Mouse (Mus musculus): ENCODE data around the gene Bri3bp.

Gene Bri3bp

DNA sequence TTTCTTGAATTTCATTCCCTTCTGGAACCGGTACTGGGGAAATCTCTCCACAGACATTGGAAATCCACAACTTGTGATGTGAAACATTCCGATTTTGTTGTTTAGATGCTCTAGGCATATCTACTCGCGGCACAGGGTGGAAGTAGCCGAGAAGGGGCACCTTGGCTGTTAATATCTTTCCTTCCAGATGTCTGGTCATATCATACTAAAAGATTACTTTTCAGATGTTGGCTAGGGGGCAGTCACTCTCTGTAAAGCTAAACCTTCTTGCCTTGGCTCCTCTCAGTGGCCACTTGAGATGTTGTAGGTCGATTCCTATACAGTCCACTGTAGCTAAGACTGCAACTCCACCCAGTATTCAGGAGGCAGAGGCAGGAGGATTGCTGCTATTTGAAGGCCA lies 14.7 kb downstream of the Bri3bp start:
- DNase-seq = no peak

DNA sequence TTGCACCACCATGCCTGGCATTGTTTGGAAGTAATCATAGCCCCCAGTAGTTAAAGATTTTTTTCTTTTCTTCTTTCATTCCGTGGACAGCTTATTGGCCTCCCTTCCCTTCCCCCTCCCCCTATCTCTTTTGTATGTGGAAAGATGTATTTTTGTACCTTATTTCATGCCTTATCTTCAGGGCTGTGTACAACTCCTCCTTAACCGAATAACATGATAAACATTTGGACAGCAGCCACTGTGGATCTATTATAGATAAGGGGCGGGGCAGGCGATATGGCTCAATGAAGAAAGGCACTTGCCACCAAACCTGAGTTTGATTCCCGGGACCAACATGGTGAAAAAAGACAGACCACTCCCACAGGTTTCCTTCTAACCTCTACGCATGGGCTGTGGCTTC lies 16.2 kb downstream of the Bri3bp start:
- DNase-seq = no peak

DNA sequence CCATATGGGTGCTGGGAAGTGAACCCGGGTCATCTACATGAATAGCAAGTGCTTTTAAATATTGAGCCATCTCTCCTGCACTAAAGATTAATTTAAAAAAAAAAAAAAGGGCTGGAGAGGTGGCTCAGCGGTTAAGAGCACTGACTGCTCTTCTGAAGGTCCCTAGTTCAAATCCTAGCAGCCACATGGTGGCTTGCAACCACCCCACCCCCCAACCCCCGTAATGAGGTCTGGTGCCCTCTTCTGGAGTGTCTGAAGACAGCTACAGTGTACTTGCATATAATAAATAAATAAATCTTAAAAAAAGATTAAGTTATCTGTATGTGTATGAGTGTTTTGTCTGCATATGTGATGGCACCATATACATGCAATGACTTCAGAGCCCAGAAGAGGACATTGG lies 19.2 kb downstream of the Bri3bp start:
- no peak for DNase-seq

DNA sequence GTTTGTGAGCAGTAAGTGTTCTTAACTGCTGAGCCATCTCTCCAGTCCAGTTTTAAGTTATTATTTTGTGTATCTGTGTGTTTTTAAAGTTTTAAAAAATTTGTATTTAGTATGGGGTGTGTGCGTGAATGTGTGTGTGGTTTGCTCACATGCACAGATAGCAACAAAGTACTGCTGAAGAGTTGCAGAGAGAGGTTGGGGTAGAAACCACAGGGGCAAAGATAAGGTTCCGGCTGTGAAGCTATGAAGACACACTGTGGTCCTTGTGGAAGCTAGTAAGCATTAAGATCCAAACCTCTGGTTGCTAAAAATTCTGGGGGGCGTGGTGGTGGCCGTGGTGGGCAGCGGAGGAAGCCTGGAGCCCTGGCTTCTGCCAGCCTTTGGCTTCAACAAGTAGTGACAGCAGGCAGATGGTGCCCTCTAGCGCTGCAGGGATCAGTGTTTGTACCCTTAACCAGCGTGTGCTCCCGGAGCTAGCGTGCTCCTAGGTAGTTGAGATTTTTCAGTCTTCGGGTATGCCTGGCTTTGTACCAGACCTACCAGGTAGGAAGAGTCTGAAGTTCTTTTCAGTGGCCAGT lies 20.6 kb downstream of the Bri3bp start:
- peak; percentile 75 to 77 for DNase-seq

DNA sequence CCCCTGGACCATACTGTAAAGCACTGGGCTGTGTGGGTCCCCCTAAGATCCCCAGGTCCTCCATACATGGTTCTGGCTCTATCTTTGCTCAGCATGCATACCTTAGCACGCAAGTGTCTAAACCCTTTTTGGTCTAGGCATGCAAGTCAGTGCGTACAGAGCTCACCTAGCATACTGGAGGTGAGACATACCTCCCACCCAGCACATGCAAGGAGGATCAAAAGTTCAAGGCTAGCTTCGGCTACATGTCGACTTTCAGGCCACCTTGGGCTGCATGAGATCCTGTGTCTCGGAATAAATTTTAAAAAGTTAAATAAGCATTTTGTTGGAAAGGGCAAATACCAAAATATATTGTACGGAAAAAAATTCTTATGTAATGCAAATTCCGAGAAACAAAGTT lies 23.8 kb downstream of the Bri3bp start:
- DNase-seq = no peak

DNA sequence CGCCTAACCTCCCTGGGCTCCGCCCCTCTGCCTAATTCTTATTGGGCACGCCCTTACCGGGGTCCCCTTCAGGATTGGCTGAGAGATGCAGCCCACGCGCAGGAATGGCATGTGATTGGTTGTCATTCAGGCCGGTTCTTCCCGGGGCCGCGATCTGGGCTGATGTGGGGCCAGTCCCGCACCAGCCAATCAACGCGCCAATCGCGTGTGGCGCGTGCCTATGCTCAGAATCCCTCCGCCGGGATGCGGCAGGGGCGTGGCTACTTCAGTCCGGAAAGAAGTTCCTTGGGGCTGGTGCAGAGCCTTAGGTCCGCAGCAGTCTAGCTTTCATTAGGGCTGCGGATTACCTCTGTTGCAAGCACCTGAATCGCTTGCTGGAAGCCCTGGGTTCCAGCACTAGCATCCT lies 24.3 kb downstream of the Bri3bp start:
- peak; percentile 93 to 97 for DNase-seq

DNA sequence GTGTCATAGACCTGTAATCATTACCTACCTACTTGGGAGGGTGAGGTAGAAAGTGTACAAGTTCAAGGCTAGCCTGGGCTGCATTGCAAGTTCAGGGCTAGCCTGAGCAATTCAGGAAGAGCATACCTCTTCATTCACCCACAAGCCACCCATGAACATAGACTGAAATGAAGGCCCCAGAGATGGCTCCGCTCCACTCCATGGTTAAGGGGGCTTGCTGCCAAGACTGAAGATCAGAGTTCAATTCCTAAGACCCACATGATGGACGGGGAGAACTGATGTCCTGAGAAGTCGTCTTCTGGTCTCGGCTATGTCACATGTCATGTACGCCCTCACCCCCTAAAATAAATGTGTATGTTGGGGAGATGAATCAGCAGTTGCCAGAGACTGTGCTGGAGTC lies 25.1 kb downstream of the Bri3bp start:
- DNase-seq = no peak

DNA sequence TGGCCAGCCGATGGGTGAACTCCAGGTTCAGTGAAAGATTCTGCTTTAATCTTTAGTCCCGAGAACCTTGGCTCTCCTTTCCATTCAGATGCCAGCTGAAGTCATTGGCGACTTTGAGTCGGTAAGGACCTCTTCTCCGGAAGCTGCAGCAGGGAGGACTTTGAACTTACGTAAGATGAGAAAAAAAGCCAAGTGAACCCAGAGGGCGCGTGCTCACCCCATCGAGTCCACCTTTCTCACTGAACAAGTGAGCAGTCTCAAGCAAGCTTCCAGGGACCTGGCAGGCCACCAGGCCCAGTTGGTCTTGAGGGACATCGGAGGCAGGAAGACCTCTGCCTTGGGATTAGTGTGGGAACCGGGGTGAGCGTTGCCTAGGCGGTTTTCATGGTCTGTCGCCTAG lies 25.9 kb downstream of the Bri3bp start:
- DNase-seq = no peak

DNA sequence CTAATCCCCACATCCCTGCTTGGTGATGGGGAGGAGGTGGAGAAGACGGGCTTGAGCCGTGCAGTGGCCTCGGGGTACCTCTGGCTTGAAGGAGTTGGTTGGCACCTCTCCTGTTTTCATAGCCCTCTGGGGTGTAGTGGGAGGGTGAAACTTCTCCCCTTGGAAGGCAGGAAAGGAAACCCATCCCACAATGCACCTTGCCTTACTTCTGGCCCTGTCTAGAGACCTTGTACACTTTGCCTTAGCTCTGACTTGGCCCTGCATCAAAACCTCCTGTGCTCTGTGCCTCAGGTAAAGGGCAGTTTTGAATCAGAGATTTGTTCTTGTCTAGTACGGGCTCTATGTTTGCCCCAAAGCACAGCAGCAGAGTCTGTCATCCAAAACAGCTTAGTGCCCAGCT lies 29.3 kb downstream of the Bri3bp start:
- DNase-seq = no peak

DNA sequence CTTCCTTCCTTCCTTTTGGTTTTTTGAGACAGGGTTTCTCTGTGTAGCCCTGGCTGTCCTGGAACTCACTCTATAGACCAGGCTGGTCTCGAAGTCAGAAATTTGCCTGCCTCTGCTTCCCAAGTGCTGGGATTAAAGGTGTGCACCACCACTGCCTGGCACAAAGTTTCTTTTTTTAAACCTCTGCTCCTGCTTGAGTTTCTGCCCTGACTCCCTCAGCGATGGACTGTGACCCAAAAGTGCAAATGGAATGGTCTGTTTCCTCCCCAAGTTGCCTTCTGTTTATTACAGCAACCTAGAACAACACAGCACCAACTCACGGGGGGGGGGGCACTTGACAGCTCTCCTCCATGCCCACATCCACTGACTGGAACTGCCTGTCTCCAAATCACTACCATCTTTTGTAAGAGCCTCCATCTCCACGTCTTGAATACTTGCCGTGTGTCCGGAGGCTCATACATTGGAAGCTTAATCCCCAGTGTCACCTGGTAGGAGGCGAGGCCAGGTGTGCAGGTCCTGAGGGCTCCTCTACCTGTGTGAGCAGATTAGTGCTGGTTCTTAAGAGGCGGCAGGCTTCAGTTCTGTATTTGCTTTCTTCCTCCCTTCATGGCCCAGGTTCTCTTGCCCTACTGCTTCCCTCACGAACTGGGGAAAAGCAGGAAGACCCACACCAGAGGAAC lies 31.6 kb downstream of the Bri3bp start:
- no peak for DNase-seq

DNA sequence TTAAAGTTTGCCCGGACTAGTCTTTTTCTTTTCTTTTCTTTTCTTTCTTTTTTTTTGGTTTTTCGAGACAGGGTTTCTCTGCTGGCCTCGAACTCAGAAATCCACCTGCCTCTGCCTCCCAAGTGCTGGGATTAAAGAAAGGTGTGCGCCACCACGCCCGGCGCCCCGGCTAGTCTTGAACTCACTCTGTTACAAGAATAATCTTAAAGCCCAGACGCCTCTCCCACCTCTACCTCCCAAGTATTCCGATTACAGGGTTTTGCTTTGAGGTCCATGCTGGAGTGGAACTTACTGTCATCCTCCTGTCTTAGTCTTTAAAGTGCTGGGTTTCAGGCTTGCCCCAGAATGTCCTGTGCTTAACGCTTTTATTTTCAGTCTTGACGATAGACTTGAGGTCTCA lies 33.7 kb downstream of the Bri3bp start:
- no peak for DNase-seq

DNA sequence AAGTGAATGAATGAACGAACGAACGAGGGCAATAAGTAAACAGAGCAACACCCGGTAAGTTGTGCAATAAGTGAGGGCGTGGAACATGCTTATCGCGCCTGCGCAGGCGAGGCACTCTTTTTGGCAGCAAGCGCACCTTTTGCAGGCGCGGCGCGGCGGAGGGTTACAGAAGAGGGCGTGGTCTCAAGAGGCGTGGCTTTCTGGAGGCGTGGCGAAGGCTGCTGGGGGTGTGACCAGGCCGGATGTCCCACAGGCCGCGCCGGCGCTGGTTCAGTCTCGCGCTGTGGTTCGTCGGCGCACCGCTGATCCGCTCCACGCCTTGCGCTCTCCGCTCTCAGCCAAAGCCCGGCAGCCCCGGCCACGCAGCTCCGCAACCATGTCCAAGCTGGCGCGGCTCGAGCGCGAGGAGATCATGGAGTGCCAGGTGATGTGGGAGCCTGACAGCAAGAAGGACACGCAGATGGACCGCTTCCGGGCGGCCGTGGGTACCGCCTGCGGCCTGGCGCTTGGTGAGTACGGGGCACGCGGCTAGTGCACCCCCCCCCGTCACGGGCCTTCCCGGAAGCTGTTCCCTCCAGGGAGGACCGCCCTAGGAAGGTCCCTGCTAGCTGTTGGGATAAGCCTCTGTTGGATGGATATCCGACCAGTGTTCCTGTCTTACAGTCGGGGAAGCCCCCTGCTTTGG lies 34.4 kb downstream of the Bri3bp start, which contains the start of gene Aacs:
Gene Aacs (plus strand): TSS at position 214 of the 685 bp plus-strand sequence.
- peak; percentile 98 to 99 for DNase-seq

DNA sequence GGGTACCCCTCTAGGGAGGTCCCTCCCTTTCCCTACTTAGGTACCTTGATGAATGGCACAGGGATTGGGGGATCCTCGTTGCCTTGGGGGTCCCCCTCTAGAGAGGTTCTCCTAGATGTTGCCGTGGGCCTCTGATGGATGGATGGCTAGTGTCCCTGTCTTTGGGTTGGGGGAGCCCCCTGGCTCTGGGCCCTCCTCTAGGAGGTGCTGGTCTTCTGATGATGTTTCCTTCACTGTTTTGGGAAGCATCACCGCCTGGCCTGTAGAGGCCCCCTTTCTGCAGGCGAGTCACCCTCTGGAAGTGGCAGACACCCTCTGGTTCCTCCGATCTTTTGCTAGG lies 34.9 kb downstream of the Bri3bp start:
- DNase-seq = no peak

DNA sequence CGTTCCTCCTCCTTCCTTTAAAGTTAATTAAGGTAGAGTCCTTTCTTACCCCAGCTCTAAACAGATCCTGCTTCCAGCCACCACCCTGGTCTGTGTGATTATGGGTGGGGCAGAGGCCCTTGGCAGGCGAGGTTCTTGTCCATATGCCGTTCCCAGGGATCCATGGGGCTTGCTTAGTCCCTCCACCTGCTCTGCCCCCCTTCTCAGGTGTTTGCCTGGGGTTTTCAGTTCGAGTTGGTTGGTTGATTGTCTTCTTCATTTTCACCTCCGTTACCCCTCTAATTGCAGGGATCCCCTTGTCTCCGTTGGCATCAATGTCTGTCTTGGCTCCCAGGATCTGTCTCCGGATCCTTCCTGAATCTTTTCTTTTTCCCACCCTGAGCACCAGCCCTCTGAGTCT lies 35.4 kb downstream of the Bri3bp start:
- no peak for DNase-seq

DNA sequence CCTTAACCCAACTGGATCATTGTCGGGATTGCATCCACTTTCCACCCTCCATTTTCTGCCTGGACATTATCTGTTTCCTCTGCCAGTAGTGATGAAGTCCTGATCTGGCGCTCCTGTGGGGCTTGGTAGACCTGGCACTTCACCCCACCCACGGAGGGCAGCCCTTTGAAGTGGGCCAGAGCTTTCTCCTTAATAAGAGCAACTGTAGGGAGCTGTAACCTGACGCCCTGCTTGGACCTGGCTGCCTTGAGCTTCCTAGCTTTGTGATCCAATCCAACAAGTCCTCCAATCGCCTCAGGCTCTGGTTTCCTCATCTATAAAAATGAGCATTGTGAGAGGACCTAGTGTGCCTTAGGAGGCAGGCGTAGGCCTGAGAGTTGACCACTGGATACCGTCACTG lies 36.2 kb downstream of the Bri3bp start:
- no peak for DNase-seq

DNA sequence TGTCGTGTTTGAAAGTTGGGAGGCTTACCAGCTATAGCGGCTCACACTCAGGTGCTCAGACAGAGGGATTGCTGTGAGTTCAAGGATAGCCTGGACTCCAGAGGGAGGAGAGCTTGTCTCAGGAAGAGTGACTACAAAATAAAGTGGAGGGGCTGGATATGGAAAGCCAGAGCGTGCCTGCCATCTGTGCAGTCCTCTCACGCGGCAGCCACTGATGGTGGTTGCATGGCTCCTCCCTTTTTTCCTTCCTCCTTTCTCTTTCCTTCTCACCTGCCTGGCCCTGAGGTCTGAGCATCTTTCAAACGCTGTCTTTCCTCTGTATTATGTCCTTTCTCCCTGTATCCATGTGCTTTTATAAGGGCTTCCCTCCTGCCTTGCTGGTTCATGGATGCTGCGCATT lies 36.7 kb downstream of the Bri3bp start:
- no peak for DNase-seq

DNA sequence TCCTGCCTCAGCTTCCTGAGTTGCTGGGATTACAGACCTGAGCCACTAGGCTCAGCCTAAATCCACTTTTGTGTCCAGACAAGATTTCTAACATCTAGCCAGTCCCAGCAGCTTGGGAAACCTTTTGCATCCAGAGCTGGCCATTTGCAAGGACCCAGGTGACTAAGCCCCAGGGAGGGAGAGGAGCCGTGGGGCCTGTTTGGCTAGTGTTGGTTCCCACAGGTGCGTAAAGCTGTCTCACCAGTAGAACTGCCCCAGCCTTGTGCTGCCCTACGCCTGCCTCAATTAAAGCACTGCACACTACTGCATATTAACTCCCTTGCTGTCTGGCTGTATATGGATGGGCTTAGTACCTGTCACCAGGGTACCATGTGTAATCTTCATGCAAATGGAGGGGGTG lies 38.0 kb downstream of the Bri3bp start:
- no peak for DNase-seq

DNA sequence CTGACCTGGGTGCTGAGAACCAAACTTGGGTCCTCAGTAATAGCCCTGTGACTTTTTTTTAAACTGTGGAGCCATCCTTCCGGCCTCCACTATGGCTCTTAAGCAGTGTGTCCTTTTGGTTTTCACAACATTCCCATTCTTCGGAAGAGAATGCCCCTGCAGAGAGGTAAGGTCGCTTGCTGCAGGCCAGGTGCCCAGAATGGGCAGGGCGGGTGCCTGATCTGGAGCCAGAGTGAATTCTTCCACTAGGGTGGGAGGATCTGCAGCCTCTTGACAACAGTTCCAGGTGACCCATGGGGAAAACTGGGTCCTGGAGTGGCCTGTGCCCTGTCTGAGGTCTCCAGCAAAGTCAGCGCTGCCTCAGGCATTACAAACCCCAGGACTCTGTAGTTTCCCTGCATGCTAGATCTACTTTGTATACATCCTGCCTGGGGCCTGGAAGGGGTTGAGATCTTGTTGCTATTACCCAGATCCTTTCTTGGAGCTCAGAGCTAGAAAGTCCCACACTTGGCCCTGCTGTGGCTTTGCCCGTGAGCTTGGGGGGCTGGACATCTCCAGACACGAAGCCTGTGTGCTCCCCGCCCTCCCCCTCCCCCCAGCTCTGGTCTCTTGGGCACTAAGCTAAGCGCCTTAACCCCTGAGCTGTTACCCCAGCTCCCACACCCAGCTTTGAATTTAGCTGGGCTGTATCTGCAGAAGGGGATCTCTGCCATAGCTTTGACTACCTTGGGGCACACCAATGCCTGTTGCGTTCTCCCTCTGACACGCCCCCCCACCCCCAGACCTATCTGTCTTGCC lies 39.3 kb downstream of the Bri3bp start:
- no peak for DNase-seq

DNA sequence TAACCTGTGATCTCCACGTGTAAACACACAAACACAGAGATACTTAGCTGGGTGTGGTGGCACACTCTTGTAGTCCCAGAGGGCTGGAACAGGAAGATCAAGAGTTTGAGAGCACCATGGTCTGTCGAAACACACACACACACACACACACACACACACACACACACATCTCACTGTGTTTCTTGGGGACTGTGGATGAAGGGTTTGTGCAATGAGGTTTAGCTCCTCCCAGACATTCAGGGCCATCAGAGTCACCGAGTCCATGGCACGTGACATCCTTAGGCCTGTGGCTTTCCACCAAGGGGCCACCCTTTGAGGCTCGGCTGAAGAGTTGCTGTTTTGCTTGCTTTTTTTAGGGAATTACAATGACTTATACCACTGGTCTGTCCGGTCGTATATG lies 41.1 kb downstream of the Bri3bp start:
- no peak for DNase-seq

DNA sequence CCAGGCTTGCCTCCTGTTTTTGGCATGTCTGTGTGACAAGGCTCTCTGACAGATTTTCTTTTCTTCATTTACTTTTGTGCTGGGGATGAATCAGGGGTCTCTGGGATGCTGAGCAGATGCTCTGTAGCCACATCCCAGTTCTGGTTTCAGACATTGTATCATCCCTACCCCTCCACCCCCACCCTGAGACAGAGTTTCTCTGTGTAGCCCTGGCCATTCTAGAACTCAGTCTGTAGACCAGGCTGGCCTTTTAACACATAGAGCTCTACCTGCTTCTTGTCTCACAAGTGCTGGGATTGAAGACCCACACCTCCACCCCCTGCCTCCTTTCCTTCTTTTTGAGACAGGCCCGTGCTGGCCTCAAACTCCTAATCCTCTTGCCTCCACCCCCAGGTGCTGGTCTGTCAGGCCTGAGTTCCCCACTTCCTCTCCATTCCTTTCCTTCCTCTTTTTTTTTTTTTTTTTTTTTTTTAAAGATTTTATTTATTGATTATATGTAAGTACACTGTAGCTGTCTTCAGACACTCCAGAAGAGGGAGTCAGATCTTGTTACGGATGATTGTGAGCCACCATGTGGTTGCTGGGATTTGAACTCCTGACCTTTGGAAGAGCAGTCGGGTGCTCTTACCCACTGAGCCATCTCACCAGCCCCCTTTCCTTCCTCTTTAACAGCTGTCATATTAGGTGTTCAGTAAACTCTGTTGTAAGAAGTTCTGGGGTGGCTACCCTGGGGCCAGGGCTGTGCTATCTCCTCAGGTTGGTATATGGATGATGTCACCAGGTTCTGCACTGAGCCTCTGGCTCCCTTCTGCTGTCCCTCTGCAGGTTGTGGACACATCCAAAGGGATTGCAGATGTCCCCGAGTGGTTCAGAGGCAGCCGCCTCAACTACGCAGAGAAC lies 42.6 kb downstream of the Bri3bp start:
- no peak for DNase-seq

DNA sequence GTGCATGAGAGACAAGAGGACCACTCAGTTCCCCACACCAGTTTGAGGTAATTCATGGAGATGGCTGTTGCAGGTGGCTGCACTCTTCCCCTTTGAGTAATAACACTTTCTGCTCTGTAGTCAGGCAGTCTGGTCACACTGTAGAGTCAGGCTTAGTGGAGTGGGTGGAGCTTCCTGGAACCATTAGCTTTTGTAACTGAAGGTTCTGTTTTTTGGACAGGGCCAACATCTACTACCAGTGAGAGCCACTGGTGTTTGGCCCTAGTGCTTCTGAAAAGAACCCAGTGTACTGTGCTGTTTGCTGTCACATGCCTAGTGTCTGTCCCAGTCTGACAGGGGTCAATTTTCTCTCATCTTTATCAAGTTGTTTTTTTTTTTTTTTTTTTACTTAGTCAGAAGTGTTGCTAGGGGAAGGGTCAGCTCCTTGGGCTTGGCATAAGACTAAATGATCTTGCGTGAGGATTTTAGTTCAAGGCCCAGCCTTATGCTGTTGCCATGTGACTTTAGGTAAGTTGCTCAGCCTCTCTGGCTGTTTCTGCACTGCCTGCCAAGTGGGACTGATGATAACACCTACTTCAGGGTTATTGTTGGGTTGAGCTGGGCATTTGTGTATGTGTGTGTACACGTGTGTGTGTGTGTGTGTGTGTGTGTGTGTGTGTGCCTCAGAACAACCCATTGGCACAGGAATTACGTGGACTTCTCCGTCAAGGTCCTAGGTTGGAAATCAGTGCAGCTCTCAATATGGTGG lies 43.8 kb downstream of the Bri3bp start:
- DNase-seq = no peak

DNA sequence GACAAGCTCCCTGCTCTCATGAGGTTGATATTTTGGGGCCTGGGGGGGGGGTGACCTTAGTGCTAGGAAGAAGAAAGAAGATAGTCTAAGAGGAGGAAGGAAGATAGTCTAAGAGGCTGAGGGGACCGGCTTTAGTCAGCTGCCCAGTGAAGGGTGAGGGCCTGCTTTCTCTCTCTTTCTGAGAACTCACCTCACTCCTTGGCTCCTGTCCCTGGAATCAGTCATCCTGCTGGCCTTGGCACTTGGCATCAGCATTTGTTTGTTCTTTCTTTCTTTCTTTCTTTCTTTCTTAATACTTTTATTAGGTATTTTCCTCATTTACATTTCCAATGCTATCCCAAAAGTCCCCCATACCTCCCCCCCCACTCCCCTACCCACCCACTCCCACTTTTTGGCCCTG lies 44.7 kb downstream of the Bri3bp start:
- no peak for DNase-seq

All from thymus, postnatal 36 days (tissue).